Mouse (Mus musculus) liver, adult 2 months (tissue): ENCODE results near the gene Ralbp1. TPM values are rescaled to one million over a fixed set of nuclear protein-coding genes. Genes with fewer than 3 reads are reported as not detected.
A peak's percentile ranks its signal among the peaks of the same experiment; 100 is the strongest.

Experiments used
- DNase-seq: peaks from one replicate; pipeline ENCODE4 v3.0.0-alpha.2; 2011; ENCODE audit warnings: low read depth, low spot score; ENCODE audit errors: extremely low read depth
- H3K27ac ChIP-seq: fragments of 200-500 bp; replicated peaks from 2 replicates; pipeline ENCODE4 v1.5.1; 2012; ENCODE audit warnings: low read depth, mild to moderate bottlenecking, control low read depth, inconsistent platforms, low read length; ENCODE audit not compliant: insufficient read depth
- H3K27me3 ChIP-seq: fragments of 200-500 bp; 2 replicates; pipeline ENCODE4 v1.6.1; 2012; ENCODE audit warnings: mild to moderate bottlenecking, moderate library complexity, low read length, inconsistent platforms; ENCODE audit not compliant: control insufficient read depth, insufficient read depth
- H3K36me3 ChIP-seq: fragments of 200-500 bp; 2 replicates; pipeline ENCODE4 v1.6.1; 2012; ENCODE audit warnings: low read length, inconsistent platforms; ENCODE audit not compliant: control insufficient read depth, insufficient read depth
- H3K4me1 ChIP-seq: fragments of 200-500 bp; 2 replicates; pipeline ENCODE4 v1.6.1; 2011; ENCODE audit warnings: low read length; ENCODE audit not compliant: control insufficient read depth, insufficient read depth
- H3K4me3 ChIP-seq: fragments of 200-500 bp; 2 replicates; pipeline ENCODE4 v1.5.1; 2011; ENCODE audit warnings: low read depth, mild to moderate bottlenecking, control low read depth, low read length, moderate library complexity; ENCODE audit not compliant: insufficient read depth
- H3K79me2 ChIP-seq: fragments of 200-500 bp; 2 replicates; pipeline ENCODE4 v1.6.1; 2012; ENCODE audit warnings: inconsistent platforms, mild to moderate bottlenecking, low read length, moderate library complexity; ENCODE audit not compliant: control insufficient read depth, insufficient read depth
- H3K9ac ChIP-seq: fragments of 200-500 bp; 2 replicates; pipeline ENCODE4 v1.6.1; 2012; ENCODE audit warnings: low read depth, mild to moderate bottlenecking, control low read depth, inconsistent platforms, low read length
- CTCF ChIP-seq: fragments of 200-500 bp; IDR thresholded peaks from 2 replicates; pipeline ENCODE4 v1.5.1; 2011; ENCODE audit warnings: low read depth, low read length, control low read depth
- POLR2A ChIP-seq: fragments of 200-500 bp; IDR thresholded peaks from 2 replicates; pipeline ENCODE4 v1.6.1; 2011; ENCODE audit warnings: low read length, control low read depth; ENCODE audit not compliant: insufficient read depth; ENCODE audit errors: extremely low read depth
- WGBS: fragments of 180-500 bp; shearing (Covaris S2); methylation state at CpG from one replicate; pipeline ENCODE4 v1.1.7; 2018; 5-methylcytosine and 5-hydroxymethylcytosine counted together
- polyA plus RNA-seq: library from polyadenylated mRNA; depleted of rRNA; stranded (reverse); fragments of >200 nt; gene quantifications from 2 replicates; pipeline ENCODE4 v1.2.3, GENCODE M21; 2012; rRNA removed
- total RNA-seq: library from RNA; depleted of rRNA; stranded (reverse); fragments of >200 nt; gene quantifications from 2 replicates; pipeline ENCODE4 v1.2.3, GENCODE M21; 2014; rRNA removed

Gene Ralbp1
- total RNA-seq = 14.3 and 14.5 TPM in 2 replicates
- polyA plus RNA-seq = 10.2 and 10.3 TPM in 2 replicates

DNA sequence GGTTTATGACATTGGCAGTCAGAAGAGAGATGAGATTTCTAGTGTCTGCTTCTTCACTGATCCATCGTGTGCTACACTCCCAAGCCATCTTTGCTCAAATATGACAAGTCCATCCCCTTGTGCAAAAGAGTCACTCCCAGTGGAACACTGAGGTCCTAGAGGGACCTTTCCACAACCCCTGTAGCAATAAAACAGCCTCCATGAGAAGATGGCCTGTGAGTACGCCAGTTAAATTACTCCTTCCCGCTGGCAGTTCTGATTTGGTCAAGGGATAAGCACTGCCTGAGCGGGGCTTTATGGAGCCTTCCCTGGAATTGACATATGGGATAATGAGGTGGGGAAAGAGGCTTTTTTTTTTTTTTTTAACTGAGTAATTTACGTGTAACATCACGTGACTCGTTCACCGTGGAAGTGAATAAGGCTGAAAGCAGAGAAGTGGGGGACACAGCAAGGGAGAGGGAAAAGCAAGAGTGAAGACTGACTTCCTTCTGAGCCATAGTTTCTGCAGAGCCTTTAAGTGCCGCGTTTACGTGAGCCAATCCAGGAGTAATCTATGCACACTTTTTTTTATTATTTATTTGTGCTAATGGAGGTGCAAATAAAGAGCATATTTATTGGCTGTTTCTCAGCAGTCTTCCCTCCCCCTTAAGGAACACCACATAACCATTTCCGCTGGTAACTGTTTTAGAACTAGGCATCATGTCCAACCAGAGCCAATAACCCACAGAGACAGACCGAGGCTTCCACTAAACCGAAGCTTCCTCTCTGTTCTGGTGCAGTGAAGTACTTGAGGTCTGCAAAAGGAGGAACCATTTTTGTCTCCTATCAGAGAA lies at the start of gene Ralbp1:
TSS of gene Ralbp1 (minus strand) at position 102 of the 833 bp plus-strand sequence.
- Histone ChIP-seq H3K27me3 (no peaks in the 10 kb centered on the region), H3K79me2 (peaks cover 14% of the 10 kb centered on the region), H3K27ac (peak within 1 kb of the TSS; percentile 85), H3K4me3 (peak within 1 kb of the TSS; percentile 94), H3K9ac (peak within 1 kb of the TSS; percentile 89), H3K36me3 (no peaks in the 10 kb centered on the region), H3K4me1 (peaks cover 2% of the 10 kb centered on the region; the same call in 1 of the 2 replicates)
- TF ChIP-seq CTCF (no peak), POLR2A (no peak)
- 13% methylated on average over 14 of the region's 14 CpGs for WGBS
- peak; percentile 39 for DNase-seq

DNA sequence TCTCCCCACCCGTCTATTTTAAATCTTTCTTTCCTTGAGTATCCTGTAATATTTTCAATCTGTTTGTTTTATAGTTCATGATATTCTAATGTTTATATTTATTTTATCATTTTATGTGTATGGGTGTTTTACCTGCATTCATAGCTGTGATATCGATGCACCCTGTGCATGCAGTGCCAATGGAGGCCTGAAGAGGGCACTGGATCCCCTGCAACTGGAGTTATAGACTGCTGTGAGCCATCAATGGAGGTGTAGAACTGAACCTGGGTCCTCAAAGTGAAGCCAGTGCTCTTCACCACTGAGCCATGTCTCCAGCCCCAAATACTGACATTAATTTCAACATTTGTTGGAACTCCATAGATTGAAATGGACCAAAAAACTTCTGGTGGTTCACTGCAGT lies 48.1 kb upstream of the Ralbp1 start:
- Histone ChIP-seq H3K9ac (no peak overlapping the region), H3K79me2 (0 out of 2 replicates have a peak, but pooled peaks cover 3% of the 10 kb centered on the region), H3K36me3 (no peaks in the 10 kb centered on the region), H3K27me3 (no peaks in the 10 kb centered on the region), H3K4me1 (peaks cover 7% of the 10 kb centered on the region), H3K27ac (no peak overlapping the region), H3K4me3 (no peak overlapping the region)
- no peak for DNase-seq
- TF ChIP-seq POLR2A = no peak
- TF ChIP-seq CTCF = peak; percentile 65
- WGBS = 96% methylated on average over 2 of the region's 2 CpGs

DNA sequence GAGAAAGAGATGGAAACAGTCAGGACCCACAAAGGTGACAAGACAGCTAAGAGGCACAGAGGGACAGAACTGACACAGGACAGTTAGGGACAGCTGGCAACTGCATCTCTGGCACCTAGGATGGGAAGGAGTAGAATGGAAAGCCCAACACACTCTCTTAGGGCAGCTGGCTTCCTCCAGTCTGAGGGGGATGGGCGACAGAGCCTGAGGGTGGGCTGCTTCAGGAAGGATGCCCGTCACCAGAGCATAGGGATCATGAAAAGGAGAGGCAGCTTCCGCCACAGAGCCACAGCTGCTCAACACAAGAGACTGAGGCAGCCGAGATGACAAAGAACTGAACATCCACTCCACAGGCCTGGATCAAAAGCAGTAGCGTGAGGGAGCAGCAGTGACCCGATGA lies 45.9 kb upstream of the Ralbp1 start:
- peak overlapping the region; percentile 52 for H3K27ac ChIP-seq
- 55% methylated on average over 6 of the region's 6 CpGs for WGBS
- peaks cover 2% of the 10 kb centered on the region; the same call in 1 of the 2 replicates for H3K36me3 ChIP-seq
- peaks cover 7% of the 10 kb centered on the region for H3K4me1 ChIP-seq
- no peaks in the 10 kb centered on the region for H3K27me3 ChIP-seq
- H3K9ac ChIP-seq = no peak overlapping the region
- H3K79me2 ChIP-seq = 0 out of 2 replicates have a peak, but pooled peaks cover 3% of the 10 kb centered on the region
- no peak for DNase-seq
- no peak overlapping the region for H3K4me3 ChIP-seq
- TF ChIP-seq CTCF = no peak
- TF ChIP-seq POLR2A = no peak

DNA sequence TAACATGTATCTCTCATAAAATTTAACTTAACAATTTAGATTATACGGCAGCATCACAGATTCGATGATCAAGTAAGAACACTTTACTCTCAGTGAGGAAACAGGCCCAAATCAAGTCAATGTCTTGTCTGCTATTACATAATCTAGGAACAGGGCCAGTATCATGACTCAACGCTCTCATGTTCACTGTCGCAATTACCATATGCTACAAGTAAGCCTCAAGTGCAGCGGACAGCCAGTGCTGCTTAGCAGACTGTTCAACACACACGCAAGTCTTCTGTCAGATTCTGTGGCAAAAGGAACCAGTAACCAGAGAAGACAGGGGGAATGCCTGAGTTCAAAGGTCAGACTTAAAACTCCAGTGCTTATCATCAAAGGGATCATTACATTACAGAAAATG lies 45.4 kb upstream of the Ralbp1 start:
- 20% methylated on average over 6 of the region's 6 CpGs for WGBS
- Histone ChIP-seq H3K36me3 (peaks cover 2% of the 10 kb centered on the region; the same call in 1 of the 2 replicates), H3K27ac (peak overlapping the region; percentile 19; the same call in 1 of the 2 replicates), H3K79me2 (0 out of 2 replicates have a peak, but pooled peaks cover 3% of the 10 kb centered on the region), H3K9ac (no peak overlapping the region), H3K4me3 (no peak overlapping the region), H3K27me3 (no peaks in the 10 kb centered on the region), H3K4me1 (peaks cover 7% of the 10 kb centered on the region)
- TF ChIP-seq CTCF = no peak
- peak; percentile 95 for DNase-seq

DNA sequence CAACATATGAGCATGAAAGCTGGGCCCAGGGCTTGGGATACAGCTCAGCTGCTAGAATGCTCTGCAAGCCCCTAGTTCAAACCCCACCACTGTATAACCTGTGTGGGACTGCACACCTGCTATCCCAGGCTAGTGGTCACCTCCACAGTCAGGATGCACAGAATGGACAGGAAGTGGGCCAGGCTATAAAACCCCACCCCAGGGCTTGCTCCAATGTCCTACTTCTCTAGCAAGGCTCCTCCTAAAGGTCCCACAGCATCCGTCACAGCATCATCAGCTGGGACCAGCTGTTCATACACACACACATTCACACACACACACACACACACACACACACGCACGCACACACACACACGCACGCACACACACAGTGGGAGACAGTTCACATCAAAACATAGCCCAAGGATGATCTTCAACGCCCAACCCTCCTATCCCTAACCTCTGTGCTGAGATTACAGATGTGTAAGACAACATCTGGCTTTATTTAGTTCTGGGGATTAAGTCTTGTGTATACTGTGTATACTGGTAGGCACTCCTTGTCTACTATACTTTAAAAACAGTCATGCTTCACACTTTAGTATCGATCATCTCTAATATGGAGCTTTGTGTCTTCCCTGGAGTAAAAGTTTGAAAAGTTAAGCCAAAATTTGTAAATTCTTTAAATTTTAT lies 44.7 kb upstream of the Ralbp1 start:
- H3K79me2 ChIP-seq = 0 out of 2 replicates have a peak, but pooled peaks cover 3% of the 10 kb centered on the region
- H3K4me3 ChIP-seq = no peak overlapping the region
- DNase-seq = no peak
- no peak overlapping the region for H3K27ac ChIP-seq
- WGBS = 89% methylated on average over 7 of the region's 7 CpGs
- H3K9ac ChIP-seq = no peak overlapping the region
- peaks cover 7% of the 10 kb centered on the region for H3K4me1 ChIP-seq
- H3K36me3 ChIP-seq = peaks cover 2% of the 10 kb centered on the region; the same call in 1 of the 2 replicates
- TF ChIP-seq CTCF = no peak
- TF ChIP-seq POLR2A = no peak
- no peaks in the 10 kb centered on the region for H3K27me3 ChIP-seq
